Mouse (Mus musculus) gastrocnemius, postnatal 25 days (tissue): Measurements from ENCODE around the gene Pik3cb. TPM values are rescaled to one million over a fixed set of nuclear protein-coding genes. Genes with fewer than 3 reads are reported as not detected.

Source experiments
- DNase-seq: peaks from one replicate; pipeline ENCODE4 v3.0.0; 2022
- total RNA-seq, 2 experiments: library from RNA; stranded (reverse); gene quantifications; 1 replicate in 1 of 2; 2 replicates in 1 of 2; pipeline ENCODE4 v1.2.3; 2021

Gene Pik3cb
- total RNA-seq, 2 experiments from 2014 or later, result 3.8 to 5.0 TPM

- DNase-seq, result no peak
These were observed 140.5 kb downstream of the Pik3cb start for GRCm38 (mm10) chr9:98999881-99000339.

- no peak for DNase-seq
These were observed 146.3 kb downstream of the Pik3cb start for GRCm38 (mm10) chr9:98994103-98994502.

- DNase-seq, result no peak
These were observed 153.3 kb downstream of the Pik3cb start for GRCm38 (mm10) chr9:98987131-98987530.

Other genes starting within 250 kb of the Pik3cb start
- not detected for gene 7420426K07Rik, start 237.5 kb downstream of the Pik3cb start, total RNA-seq
- under 1 TPM in 1 of 2 experiments, not detected in 1; 0.27 TPM for gene Foxl2, start 185.3 kb downstream of the Pik3cb start, total RNA-seq
- 1 to 10 TPM; 2.2 to 2.9 TPM for gene Faim, start 154.2 kb downstream of the Pik3cb start, total RNA-seq
- not detected for gene Gm1123, start 104.9 kb downstream of the Pik3cb start, total RNA-seq
- gene Faiml, start 96.6 kb upstream of the Pik3cb start, total RNA-seq, result not detected
- 1 to 10 TPM; 3.0 to 3.1 TPM for gene Cep70, start 102.7 kb upstream of the Pik3cb start, total RNA-seq
- under 1 TPM in 1 of 2 experiments, not detected in 1; 0.16 TPM for gene Esyt3, start 217.9 kb upstream of the Pik3cb start, total RNA-seq